Mouse (Mus musculus): Measurements from ENCODE around the gene Hivep3.

Hivep3 gene

GRCm38 (mm10) chr4:120141810-120142209 lies 408.2 kb downstream of the Hivep3 start:
- no peak for DNase-seq (ENCODE audit: extremely low spot score, low read depth, low spot score)

GRCm38 (mm10) chr4:120142905-120143304 lies 409.3 kb downstream of the Hivep3 start:
- DNase-seq (ENCODE audit: extremely low spot score, low read depth, low spot score): no peak

- no peak for DNase-seq (ENCODE audit: extremely low spot score, low read depth, low spot score)
These were observed 410.8 kb downstream of the Hivep3 start for GRCm38 (mm10) chr4:120144343-120144742.

- DNase-seq (ENCODE audit: extremely low spot score, low read depth, low spot score): no peak
These were observed 412.3 kb downstream of the Hivep3 start for GRCm38 (mm10) chr4:120145931-120146330.

- no peak for DNase-seq (ENCODE audit: extremely low spot score, low read depth, low spot score)
These were observed 414.9 kb downstream of the Hivep3 start for GRCm38 (mm10) chr4:120148291-120149141.

- peak; percentile 3 for DNase-seq (ENCODE audit: extremely low spot score, low read depth, low spot score)
These were observed 415.5 kb downstream of the Hivep3 start for GRCm38 (mm10) chr4:120149142-120149524.

GRCm38 (mm10) chr4:120150345-120150920 lies 416.8 kb downstream of the Hivep3 start:
- DNase-seq (ENCODE audit: extremely low spot score, low read depth, low spot score): no peak

GRCm38 (mm10) chr4:120151906-120152305 lies 418.3 kb downstream of the Hivep3 start:
- DNase-seq (ENCODE audit: extremely low spot score, low read depth, low spot score): no peak

GRCm38 (mm10) chr4:120152648-120153047 lies 419.1 kb downstream of the Hivep3 start:
- no peak for DNase-seq (ENCODE audit: extremely low spot score, low read depth, low spot score)

- no peak for DNase-seq (ENCODE audit: extremely low spot score, low read depth, low spot score)
These were observed 420.2 kb downstream of the Hivep3 start for GRCm38 (mm10) chr4:120153736-120154135.

GRCm38 (mm10) chr4:120158714-120159310 lies 425.2 kb downstream of the Hivep3 start:
- no peak for DNase-seq (ENCODE audit: extremely low spot score, low read depth, low spot score)

- DNase-seq (ENCODE audit: extremely low spot score, low read depth, low spot score): no peak
These were observed 427.8 kb downstream of the Hivep3 start, which contains the start of gene Edn2 for GRCm38 (mm10) chr4:120161166-120161949. Edn2 (plus strand) TSS chr4:120161206.

GRCm38 (mm10) chr4:120162586-120162985 lies 429.0 kb downstream of the Hivep3 start:
- no peak for DNase-seq (ENCODE audit: extremely low spot score, low read depth, low spot score)

GRCm38 (mm10) chr4:120163242-120163641 lies 429.7 kb downstream of the Hivep3 start:
- no peak for DNase-seq (ENCODE audit: extremely low spot score, low read depth, low spot score)

GRCm38 (mm10) chr4:120164316-120164715 lies 430.7 kb downstream of the Hivep3 start:
- no peak for DNase-seq (ENCODE audit: extremely low spot score, low read depth, low spot score)

- no peak for DNase-seq (ENCODE audit: extremely low spot score, low read depth, low spot score)
These were observed 434.2 kb downstream of the Hivep3 start for GRCm38 (mm10) chr4:120167778-120168177.

GRCm38 (mm10) chr4:120168346-120168745 lies 434.8 kb downstream of the Hivep3 start:
- DNase-seq (ENCODE audit: extremely low spot score, low read depth, low spot score): no peak

GRCm38 (mm10) chr4:120170387-120170936 lies 436.9 kb downstream of the Hivep3 start:
- DNase-seq (ENCODE audit: extremely low spot score, low read depth, low spot score): no peak

- no peak for DNase-seq (ENCODE audit: extremely low spot score, low read depth, low spot score)
These were observed 438.6 kb downstream of the Hivep3 start for GRCm38 (mm10) chr4:120172050-120172684.

GRCm38 (mm10) chr4:120179123-120179522 lies 445.5 kb downstream of the Hivep3 start:
- no peak for DNase-seq (ENCODE audit: extremely low spot score, low read depth, low spot score)

Measured in hindlimb bud, embryonic 11.5 days (tissue).